Mouse (Mus musculus) embryonic facial prominence, embryonic 13.5 days (tissue): ENCODE results near the gene Arl10. TPM values are rescaled to one million over a fixed set of nuclear protein-coding genes. Genes with fewer than 3 reads are reported as not detected.
A peak's percentile ranks its signal among the peaks of the same experiment; 100 is the strongest.

Experiments
- ATAC-seq: fragments of 200-750 bp; cut with Nextera tagmentation; 2 replicates; pipeline ENCODE4 v1.8.0; 2017; ENCODE audit warnings: low read depth; ENCODE audit not compliant: insufficient number of reproducible peaks, insufficient read depth, low FRiP score, low TSS enrichment
- H3K27ac ChIP-seq: fragments of 300-500 bp; sonication (generic); 2 replicates; pipeline ENCODE4 v1.5.1; 2015; ENCODE audit warnings: moderate library complexity, mild to moderate bottlenecking, inconsistent platforms
- H3K27me3 ChIP-seq: fragments of 300-500 bp; sonication (generic); 2 replicates; pipeline ENCODE4 v1.6.1; 2015; ENCODE audit warnings: mild to moderate bottlenecking, inconsistent platforms
- H3K36me3 ChIP-seq: fragments of 300-500 bp; sonication (generic); 2 replicates; pipeline ENCODE4 v1.6.1; 2015; ENCODE audit warnings: mild to moderate bottlenecking, inconsistent platforms
- H3K4me1 ChIP-seq: fragments of 300-500 bp; sonication (generic); 2 replicates; pipeline ENCODE4 v1.6.1; 2015; ENCODE audit warnings: inconsistent platforms
- H3K4me2 ChIP-seq: fragments of 300-500 bp; sonication (generic); 2 replicates; pipeline ENCODE4 v1.6.1; 2015; ENCODE audit warnings: moderate library complexity, mild to moderate bottlenecking, inconsistent platforms
- H3K4me3 ChIP-seq: fragments of 300-500 bp; sonication (generic); 2 replicates; pipeline ENCODE4 v1.5.1; 2015; ENCODE audit warnings: mild to moderate bottlenecking, inconsistent platforms
- H3K9ac ChIP-seq: fragments of 300-500 bp; sonication (generic); 2 replicates; pipeline ENCODE4 v1.6.1; 2015; ENCODE audit warnings: mild to moderate bottlenecking, inconsistent platforms
- H3K9me3 ChIP-seq: fragments of 300-500 bp; sonication (generic); 2 replicates; pipeline ENCODE4 v1.6.1; 2016; ENCODE audit warnings: inconsistent platforms
- WGBS: fragments of 180-500 bp; shearing (Covaris S2); methylation state at CpG from one replicate; pipeline ENCODE4 v1.1.7; 2015; ENCODE audit warnings: mixed read lengths; 5-methylcytosine and 5-hydroxymethylcytosine counted together
- polyA plus RNA-seq: library from polyadenylated mRNA; unstranded; fragments of >200 nt; fragmentation: Nextera tagmentation; extraction: Ambion mirVana; gene quantifications from 2 replicates; pipeline ENCODE4 v1.2.1, GENCODE M21; 2015

Arl10 gene
- polyA plus RNA-seq, 1 experiment from 2014 or later, result 33.8 TPM

GRCm38 (mm10) chr13:54565594-54566345 is 9.0 kb upstream of the Arl10 start:
- peak overlapping the region; percentile 98 for H3K4me3 ChIP-seq
- 40% methylated on average over 8 of the region's 8 CpGs for whole genome bisulfite sequencing
- H3K4me1 ChIP-seq, result peaks cover 12% of the 10 kb centered on the region
- peak overlapping the region; percentile 90 for H3K4me2 ChIP-seq
- no peak overlapping the region for H3K27ac ChIP-seq
- H3K9ac ChIP-seq, result 0 out of 2 replicates have a peak overlapping the region, but pooled peaks have one; percentile 46
- ATAC-seq, result peak; percentile 5; the same call in 1 of the 2 replicates
- no peaks in the 10 kb centered on the region for H3K9me3 ChIP-seq
- no peaks in the 10 kb centered on the region for H3K27me3 ChIP-seq
- H3K36me3 ChIP-seq, result peaks cover 30% of the 10 kb centered on the region

- Histone ChIP-seq H3K4me1 (peaks cover 12% of the 10 kb centered on the region), H3K9ac (no peak overlapping the region), H3K4me3 (no peak overlapping the region), H3K27ac (no peak overlapping the region), H3K36me3 (peaks cover 5% of the 10 kb centered on the region; the same call in 1 of the 2 replicates), H3K9me3 (no peaks in the 10 kb centered on the region), H3K27me3 (no peaks in the 10 kb centered on the region), H3K4me2 (no peak overlapping the region)
- ATAC-seq, result no peak
- 39% methylated on average over 5 of the region's 5 CpGs for WGBS
Measured at GRCm38 (mm10) chr13:54568380-54568779, 6.4 kb upstream of the Arl10 start.

- H3K36me3 ChIP-seq, result no peaks in the 10 kb centered on the region
- H3K9me3 ChIP-seq, result no peaks in the 10 kb centered on the region
- ATAC-seq, result no peak
- no peak overlapping the region for H3K4me3 ChIP-seq
- 0 out of 2 replicates have a peak, but pooled peaks cover 5% of the 10 kb centered on the region for H3K27me3 ChIP-seq
- no peak overlapping the region for H3K9ac ChIP-seq
- H3K4me1 ChIP-seq, result peaks cover 6% of the 10 kb centered on the region
- no peak overlapping the region for H3K4me2 ChIP-seq
- WGBS, result 49% methylated on average over 1 of the region's 1 CpGs
- H3K27ac ChIP-seq, result no peak overlapping the region
Measured at GRCm38 (mm10) chr13:54569282-54569681, 5.5 kb upstream of the Arl10 start.

- H3K4me2 ChIP-seq, result no peak overlapping the region
- no peak overlapping the region for H3K27ac ChIP-seq
- H3K9me3 ChIP-seq, result no peaks in the 10 kb centered on the region
- 75% methylated on average over 4 of the region's 4 CpGs for WGBS
- no peak overlapping the region for H3K4me3 ChIP-seq
- 0 out of 2 replicates have a peak, but pooled peaks cover 5% of the 10 kb centered on the region for H3K27me3 ChIP-seq
- no peak overlapping the region for H3K9ac ChIP-seq
- no peak for ATAC-seq
- no peaks in the 10 kb centered on the region for H3K36me3 ChIP-seq
- peaks cover 4% of the 10 kb centered on the region for H3K4me1 ChIP-seq
Measured at GRCm38 (mm10) chr13:54570736-54571135, 4.1 kb upstream of the Arl10 start.

- Histone ChIP-seq H3K9me3 (no peaks in the 10 kb centered on the region), H3K4me1 (peaks cover 12% of the 10 kb centered on the region), H3K4me3 (no peak overlapping the region), H3K27me3 (0 out of 2 replicates have a peak, but pooled peaks cover 5% of the 10 kb centered on the region), H3K9ac (no peak overlapping the region), H3K36me3 (peaks cover 1% of the 10 kb centered on the region; the same call in 1 of the 2 replicates), H3K27ac (no peak overlapping the region), H3K4me2 (no peak overlapping the region)
- ATAC-seq, result no peak
- WGBS, result 44% methylated on average over 2 of the region's 2 CpGs
Measured at GRCm38 (mm10) chr13:54571637-54572036, 3.2 kb upstream of the Arl10 start.

- Histone ChIP-seq H3K27me3 (0 out of 2 replicates have a peak, but pooled peaks cover 5% of the 10 kb centered on the region), H3K4me2 (no peak overlapping the region), H3K9me3 (no peaks in the 10 kb centered on the region), H3K4me1 (peaks cover 15% of the 10 kb centered on the region), H3K4me3 (no peak overlapping the region), H3K36me3 (peaks cover 11% of the 10 kb centered on the region), H3K9ac (no peak overlapping the region), H3K27ac (no peak overlapping the region)
- WGBS, result 79% methylated on average over 4 of the region's 4 CpGs
- no peak for ATAC-seq
Measured at GRCm38 (mm10) chr13:54572621-54573020, 2.2 kb upstream of the Arl10 start.

GRCm38 (mm10) chr13:54575489-54575888 is 674 bp downstream of the Arl10 start:
- peak overlapping the region; percentile 96 for H3K4me3 ChIP-seq
- peak overlapping the region; percentile 93 for H3K9ac ChIP-seq
- no peak for ATAC-seq
- H3K9me3 ChIP-seq, result no peaks in the 10 kb centered on the region
- H3K27ac ChIP-seq, result peak overlapping the region; percentile 81
- whole genome bisulfite sequencing, result under 1% methylated on average over 19 of the region's 19 CpGs
- peaks cover 40% of the 10 kb centered on the region for H3K36me3 ChIP-seq
- H3K27me3 ChIP-seq, result 0 out of 2 replicates have a peak, but pooled peaks cover 5% of the 10 kb centered on the region
- peak overlapping the region; percentile 92 for H3K4me2 ChIP-seq
- peaks cover 15% of the 10 kb centered on the region for H3K4me1 ChIP-seq

GRCm38 (mm10) chr13:54577652-54578507 is 3.1 kb downstream of the Arl10 start:
- H3K4me2 ChIP-seq, result no peak overlapping the region
- no peak overlapping the region for H3K27ac ChIP-seq
- H3K4me1 ChIP-seq, result peaks cover 15% of the 10 kb centered on the region
- no peak for ATAC-seq
- no peak overlapping the region for H3K9ac ChIP-seq
- H3K27me3 ChIP-seq, result 0 out of 2 replicates have a peak, but pooled peaks cover 5% of the 10 kb centered on the region
- no peak overlapping the region for H3K4me3 ChIP-seq
- 87% methylated on average over 21 of the region's 21 CpGs for WGBS
- peaks cover 60% of the 10 kb centered on the region for H3K36me3 ChIP-seq
- no peaks in the 10 kb centered on the region for H3K9me3 ChIP-seq

- peaks cover 95% of the 10 kb centered on the region for H3K36me3 ChIP-seq
Measured at GRCm38 (mm10) chr13:54581385-54581784, 6.6 kb downstream of the Arl10 start.

GRCm38 (mm10) chr13:54582126-54582525 is 7.3 kb downstream of the Arl10 start:
- no peak for ATAC-seq
- peaks cover 92% of the 10 kb centered on the region for H3K36me3 ChIP-seq
- no peaks in the 10 kb centered on the region for H3K9me3 ChIP-seq
- H3K27me3 ChIP-seq, result no peaks in the 10 kb centered on the region
- H3K27ac ChIP-seq, result no peak overlapping the region
- no peak overlapping the region for H3K4me3 ChIP-seq
- no peaks in the 10 kb centered on the region for H3K4me1 ChIP-seq
- H3K9ac ChIP-seq, result no peak overlapping the region
- no peak overlapping the region for H3K4me2 ChIP-seq
- 77% methylated on average over 10 of the region's 10 CpGs for WGBS

More at GRCm38 (mm10) chr13:54581385-54581784, 6.6 kb downstream of the Arl10 start:
- Histone ChIP-seq H3K27me3 (no peaks in the 10 kb centered on the region), H3K4me3 (no peak overlapping the region), H3K4me1 (peaks cover 5% of the 10 kb centered on the region; the same call in 1 of the 2 replicates), H3K9me3 (no peaks in the 10 kb centered on the region), H3K4me2 (no peak overlapping the region), H3K9ac (no peak overlapping the region), H3K27ac (no peak overlapping the region)
- 82% methylated on average over 2 of the region's 2 CpGs for WGBS
- no peak for ATAC-seq

- no peak overlapping the region for H3K4me2 ChIP-seq
- H3K4me1 ChIP-seq, result no peaks in the 10 kb centered on the region
- no peak overlapping the region for H3K4me3 ChIP-seq
- peaks cover 91% of the 10 kb centered on the region for H3K36me3 ChIP-seq
- no peak for ATAC-seq
- no peak overlapping the region for H3K27ac ChIP-seq
- WGBS, result 81% methylated on average over 5 of the region's 5 CpGs
- no peaks in the 10 kb centered on the region for H3K9me3 ChIP-seq
- H3K27me3 ChIP-seq, result no peaks in the 10 kb centered on the region
- H3K9ac ChIP-seq, result no peak overlapping the region
Measured at GRCm38 (mm10) chr13:54582860-54583259, 8.0 kb downstream of the Arl10 start.
